Mouse (Mus musculus) megakaryocyte progenitor cell, adult 5-6 weeks (primary cell): ENCODE data around the gene Mpzl3. TPM values are rescaled to one million over a fixed set of nuclear protein-coding genes. Genes with fewer than 3 reads are reported as not detected.
"Not testable (repeated sequence)": the region's sequence is repeated elsewhere in the genome, so short reads cannot be mapped to it uniquely, and the experiment has no call there.

Experiments
- ATAC-seq: replicated peaks from 2 replicates; pipeline ENCODE4 v1.8.0; 2016; ENCODE audit warnings: mild to moderate bottlenecking, moderate TSS enrichment, inconsistent platforms; ENCODE audit not compliant: poor library complexity
- total RNA-seq, 2 experiments: library from RNA; stranded (forward) in 1 of 2; stranded (reverse) in 1 of 2; fragments of 157-497, 149-512 nt in 1 of 2; fragments of 200-1000 nt in 1 of 2; gene quantifications; 2 replicates each; pipeline versions ENCODE4 v1.2.3 to v1.2.4; 2015 to 2017

Gene Mpzl3
- total RNA-seq (2015) (0.20 and 0.35 TPM in 2 replicates), total RNA-seq (2017) (0.58 and 2.1 TPM in 2 replicates)

DNA sequence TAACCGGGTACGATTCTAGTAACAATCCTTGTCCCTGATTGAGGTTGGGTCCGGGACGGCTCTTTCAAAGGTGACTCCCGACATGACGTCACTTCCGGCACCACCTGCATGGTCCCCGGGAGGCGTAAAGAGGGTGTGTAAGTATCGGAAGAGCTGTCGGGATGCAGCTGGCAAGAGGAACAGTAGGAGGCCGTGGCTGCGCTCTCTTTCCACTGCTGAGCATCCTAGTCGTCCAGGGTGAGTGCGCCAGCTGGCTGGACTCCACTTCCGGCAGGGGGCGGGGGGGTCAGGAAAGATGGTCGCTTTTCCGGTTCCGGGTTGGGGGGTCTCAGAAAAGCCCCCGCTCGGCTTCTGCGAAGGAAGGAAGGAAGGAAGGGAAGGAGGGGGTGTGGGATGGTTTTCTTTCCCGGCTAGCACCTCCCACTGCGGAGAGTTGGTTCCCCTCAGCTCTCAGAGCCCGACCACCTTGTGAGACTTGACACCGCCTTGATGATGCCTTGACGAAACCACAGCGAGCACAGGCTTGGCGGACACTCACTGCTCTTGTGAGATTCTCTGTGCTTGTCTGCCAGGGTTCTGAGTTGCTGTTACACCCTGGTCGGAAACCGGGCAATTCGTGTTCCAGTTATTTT lies at the start of gene Mpzl3:
Gene Mpzl3, plus strand, starts transcription at position 105 of the 632 bp plus-strand sequence.
- ATAC-seq: peak; percentile 48; the same call in 1 of the 2 replicates

DNA sequence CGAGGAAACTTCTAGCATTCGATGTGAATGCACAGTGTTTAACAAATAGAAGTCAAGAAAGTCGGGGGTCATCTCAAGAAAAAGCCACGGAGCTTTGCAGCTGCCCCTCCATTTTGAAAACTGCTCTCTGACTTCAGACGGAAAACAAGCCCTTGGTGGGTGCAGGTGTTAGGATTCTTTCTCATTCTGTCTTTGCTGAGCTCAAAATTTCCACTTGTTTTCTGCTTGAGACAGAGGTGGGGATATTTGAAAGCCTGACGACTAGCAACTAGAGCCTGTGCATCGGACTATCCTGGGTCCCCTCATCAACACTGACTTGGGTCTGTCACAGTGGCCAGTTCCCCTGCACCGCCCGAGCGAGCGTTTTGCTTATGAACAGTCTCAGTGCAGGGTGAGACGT lies 47.6 kb upstream of the Mpzl3 start:
- no peak for ATAC-seq

DNA sequence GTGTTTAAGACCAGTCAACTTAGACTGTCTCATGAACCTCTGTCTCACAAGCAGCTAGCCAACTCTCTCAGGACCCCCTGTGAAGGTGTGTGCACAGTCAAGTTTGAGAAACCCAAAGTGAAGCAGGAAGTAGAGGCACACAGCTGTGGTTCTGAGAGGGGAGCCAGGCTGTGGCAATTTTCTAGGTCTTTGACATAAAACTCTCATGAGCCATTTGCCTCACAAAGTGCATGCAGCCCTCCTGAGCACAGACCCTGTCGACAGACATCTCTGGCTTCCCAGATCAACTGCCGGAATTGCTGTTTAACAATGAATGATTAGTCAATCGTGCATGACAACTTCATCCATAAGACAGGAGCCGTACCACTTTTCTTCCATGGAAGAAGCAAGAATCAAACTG lies 46.6 kb upstream of the Mpzl3 start:
- no peak for ATAC-seq

DNA sequence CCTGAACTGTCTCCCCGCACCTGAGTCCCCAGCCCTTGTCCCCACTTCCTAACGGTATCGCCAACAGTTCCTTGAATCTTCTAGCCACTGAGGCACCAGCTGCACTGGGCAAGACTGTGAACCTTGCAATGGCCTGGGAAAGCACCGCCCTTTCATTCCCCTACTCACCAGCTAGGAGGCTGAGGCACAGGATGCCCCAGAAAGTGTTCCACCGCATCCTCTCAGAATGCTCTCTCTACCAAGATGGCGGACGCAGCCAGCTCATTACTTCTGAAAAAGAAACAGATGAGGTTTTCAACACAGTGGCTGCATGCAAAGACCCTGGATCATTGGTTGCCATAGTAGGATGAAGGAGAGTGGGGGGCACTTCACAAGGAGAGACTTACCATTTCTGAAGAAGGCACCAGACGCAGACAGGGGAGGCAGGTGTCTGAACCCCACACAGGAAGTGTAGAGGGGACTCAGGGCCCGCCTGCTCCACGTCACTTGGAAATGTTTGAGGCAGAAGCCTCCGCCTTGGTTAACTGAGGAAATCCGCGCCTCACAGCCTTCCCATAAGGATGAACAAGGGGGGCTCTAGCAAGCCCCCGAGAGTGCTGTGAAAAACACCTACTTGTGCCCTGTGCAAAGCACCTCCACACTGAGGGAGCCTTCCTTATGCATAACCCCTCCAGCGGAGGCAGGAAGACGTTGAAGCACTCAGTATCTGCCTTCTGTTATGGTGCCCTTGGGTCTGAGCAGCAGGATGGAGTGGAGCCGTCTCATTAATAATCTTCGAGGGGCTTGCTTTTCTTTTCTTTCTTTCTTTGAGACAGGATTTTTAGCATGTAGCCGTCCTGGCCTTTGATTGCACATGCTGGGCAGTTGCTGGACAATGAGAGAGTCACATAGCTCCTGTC lies 45.6 kb upstream of the Mpzl3 start, which contains the start of gene Cd3e:
Gene Cd3e, minus strand, starts transcription at position 448 of the 899 bp plus-strand sequence.
- no peak for ATAC-seq

DNA sequence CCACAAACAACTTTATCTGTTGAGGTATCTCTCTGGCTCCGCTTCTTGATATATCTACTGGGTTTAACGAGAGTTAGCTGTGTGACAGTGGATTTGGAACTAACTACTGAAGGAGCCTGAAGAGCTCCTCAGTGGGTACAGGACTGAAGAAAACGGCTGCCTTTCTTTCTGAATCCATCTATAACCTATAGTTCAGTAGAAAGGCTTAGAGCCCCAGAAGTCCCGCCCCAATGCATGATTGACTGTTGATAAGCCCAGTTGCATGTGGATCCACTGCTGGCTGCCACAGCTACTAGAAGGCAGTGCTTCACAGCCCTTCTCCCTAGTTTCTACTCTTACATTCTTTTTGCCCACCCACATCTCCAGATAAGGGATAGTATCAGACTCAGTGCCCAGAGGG lies 44.5 kb upstream of the Mpzl3 start:
- no peak for ATAC-seq

DNA sequence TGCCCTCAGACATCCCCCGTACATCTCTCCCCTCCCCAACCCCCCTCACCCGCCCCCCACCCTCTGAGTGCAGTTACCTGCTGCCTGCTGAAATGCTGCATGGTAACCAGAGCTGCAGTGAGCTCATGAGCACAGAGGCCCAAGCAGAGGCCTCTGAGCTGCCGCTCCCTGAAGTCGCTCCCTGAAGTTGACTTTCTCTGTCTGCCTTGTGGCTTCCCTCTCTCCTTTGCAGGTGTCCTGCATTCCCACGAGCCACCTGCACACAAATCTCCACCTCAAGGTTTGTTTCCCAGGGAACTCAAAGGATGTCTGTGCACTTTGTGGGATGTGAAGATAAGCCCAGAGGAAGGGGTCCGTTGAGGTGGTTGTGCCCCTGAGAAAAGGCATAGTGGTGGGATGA lies 43.7 kb upstream of the Mpzl3 start:
- no peak for ATAC-seq

DNA sequence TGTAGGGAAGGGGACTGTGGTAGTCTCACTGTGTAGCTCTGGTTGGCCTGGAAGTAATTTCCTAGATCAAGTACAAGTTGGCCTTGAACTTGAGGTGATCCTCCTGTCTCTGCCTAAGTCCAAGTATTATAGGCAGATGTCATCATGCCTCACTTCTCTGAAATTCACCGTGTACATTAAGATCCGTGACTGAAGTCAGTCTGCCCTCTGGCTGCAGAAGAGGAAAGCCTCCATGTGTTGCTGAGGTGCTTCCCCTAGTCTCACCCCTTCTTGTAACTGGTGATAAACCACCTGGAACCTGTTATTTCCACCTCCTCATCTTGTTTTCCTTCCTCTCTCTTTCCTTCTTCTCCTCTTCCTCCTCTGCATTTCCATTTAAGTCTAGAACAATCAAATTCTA lies 40.1 kb upstream of the Mpzl3 start:
- no peak for ATAC-seq

DNA sequence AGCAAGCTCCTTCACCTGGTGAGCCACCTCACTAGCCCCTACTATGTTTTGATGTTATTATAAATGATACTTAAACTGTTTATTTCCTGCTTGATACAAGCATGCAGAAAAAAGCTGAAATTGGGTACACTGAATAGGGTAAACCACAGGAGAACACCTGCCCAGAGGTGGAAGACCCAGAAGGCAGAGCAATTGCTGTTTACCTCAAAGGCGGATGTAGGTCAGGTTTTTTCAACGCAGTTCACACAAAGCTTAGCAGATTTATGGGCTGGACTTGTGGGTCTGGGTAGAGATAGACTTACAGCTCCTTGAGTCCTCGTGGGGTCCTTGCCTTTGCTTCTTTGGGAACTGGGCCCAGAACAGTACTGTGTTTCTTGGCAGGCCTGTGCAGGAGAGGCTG lies 39.1 kb upstream of the Mpzl3 start:
- no peak for ATAC-seq

DNA sequence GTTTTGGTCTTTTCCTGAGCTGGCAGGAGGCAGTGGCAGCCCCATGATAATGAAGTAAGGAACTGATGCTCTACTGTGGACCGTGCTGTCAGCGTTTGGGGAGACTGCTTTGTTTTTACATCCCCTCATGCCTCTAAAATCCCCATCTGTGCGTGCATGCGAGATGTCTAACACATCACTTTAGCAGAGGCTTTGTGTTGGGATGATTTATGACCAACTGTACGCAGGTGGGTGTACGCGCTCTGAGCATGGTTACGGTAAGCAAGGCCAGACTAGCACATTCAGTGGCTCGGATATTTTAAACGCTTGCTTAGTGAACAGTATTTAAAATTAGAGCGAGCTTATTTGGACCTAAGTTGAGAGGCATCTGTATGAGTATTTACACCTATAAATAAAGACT lies 37.0 kb upstream of the Mpzl3 start:
- no peak for ATAC-seq

DNA sequence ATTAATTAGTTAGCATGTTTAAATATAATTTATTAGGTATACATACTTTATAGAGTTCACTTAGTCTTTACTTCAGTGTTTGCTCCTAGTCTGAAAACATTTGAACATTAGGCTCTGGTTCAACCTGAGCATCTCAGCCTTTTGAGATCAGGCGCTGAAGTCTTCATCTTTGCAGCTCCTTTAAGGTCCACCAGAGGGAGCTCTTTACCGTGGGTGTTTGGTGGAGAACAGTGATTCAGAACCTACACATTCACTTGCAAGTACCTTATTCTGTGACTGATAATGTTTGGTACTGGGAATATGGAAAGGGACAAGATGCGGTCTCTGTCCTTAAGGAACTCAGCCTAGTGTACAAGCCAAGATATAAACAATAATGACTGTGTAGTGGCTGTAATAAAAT lies 32.2 kb upstream of the Mpzl3 start:
- ATAC-seq: peak; percentile 70

DNA sequence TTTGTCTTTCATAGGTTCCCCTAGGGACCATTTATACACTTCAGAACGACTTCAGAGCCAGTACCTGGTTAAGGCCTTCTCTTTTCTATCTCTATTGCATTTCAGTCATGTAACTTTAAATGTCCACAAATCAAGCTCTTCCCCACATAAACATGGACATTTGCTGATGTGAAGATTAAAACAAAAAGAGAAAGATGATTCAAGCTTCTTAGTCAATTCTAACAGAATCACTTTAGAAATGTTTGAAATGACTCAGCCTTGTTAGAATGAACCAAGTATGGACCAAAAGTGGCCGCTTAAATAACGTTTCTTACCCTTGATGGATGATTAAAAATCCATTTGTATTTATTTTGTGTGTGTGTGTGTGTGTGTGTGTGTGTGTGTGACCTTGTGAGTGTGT lies 31.3 kb upstream of the Mpzl3 start:
- no peak for ATAC-seq

DNA sequence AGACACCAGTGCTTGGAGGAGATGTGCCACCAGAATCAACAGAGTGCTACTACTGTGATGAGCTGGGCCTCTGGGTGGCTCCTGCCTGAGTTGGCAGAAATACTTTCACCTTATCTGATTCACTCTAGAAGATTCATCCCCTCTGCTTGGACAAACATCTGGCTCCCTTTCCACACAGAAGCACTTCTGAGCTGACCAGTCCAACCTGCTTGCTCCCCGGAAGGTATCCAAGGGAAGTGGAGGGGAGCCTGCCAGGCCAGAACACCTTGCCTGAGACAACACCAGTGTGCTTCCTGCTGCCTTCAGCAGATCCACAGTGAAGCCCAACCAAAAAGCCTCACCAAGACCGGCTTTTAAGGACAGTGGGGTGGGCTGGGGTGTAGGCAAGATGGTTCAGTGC lies 30.8 kb upstream of the Mpzl3 start:
- no peak for ATAC-seq

DNA sequence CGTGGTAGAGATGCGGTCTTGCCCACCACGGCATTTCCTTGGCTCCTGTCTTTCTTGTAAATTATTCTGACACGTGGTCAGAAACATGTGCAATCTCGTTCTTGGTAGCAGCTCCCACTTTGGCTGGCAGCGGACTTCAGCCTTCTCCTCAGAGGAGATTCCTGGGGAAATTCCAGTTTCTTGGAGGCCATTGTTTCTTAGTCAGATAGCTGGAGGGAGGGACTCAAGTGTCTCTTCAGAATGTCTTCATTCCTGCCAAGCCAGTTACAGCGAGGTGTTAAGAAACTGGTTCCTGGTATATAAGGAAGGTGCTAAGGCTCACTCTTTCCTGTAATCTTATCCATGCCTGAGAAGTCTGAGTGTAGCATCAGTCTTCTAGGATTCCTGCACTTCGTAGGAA lies 27.6 kb upstream of the Mpzl3 start:
- no peak for ATAC-seq

DNA sequence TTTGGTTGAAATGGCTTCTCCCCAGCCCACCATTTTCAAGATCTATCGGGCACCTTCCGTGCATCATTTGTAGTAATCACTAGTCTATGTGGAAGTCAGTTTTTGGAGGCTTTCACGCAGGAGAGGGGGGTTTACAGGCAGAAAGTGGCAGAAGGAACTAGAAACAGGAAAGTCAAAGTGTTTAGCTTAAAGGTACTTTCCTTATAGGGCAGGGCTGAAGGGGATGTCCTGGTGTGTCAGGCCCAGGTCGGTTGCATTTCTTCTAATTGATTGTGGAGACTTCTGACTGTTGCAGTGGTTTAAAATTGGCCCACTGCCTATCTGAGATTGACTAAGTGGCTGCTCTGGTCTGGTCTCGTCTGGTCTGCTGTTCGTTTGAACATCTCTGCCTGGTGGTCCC lies 24.6 kb upstream of the Mpzl3 start:
- no peak for ATAC-seq

DNA sequence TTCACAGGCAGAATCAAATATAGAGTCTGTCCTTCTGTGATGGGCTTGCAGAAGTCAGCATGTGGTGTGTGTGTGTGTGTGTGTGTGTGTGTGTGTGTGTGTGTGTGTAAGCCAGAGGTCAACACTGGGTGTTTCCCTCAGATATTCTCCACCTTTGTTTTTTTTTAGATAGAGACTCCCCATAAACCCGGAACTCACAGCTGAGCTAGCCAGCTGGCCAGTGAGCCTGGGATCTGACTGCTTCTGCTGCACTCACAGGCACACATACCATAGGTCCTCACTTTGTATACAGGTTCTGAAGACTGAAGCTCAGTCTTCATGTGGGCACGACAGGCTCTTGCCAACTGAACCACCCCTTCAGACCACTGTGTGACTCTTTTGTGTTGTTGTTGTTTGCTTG lies 22.7 kb upstream of the Mpzl3 start:
- ATAC-seq: no peak

DNA sequence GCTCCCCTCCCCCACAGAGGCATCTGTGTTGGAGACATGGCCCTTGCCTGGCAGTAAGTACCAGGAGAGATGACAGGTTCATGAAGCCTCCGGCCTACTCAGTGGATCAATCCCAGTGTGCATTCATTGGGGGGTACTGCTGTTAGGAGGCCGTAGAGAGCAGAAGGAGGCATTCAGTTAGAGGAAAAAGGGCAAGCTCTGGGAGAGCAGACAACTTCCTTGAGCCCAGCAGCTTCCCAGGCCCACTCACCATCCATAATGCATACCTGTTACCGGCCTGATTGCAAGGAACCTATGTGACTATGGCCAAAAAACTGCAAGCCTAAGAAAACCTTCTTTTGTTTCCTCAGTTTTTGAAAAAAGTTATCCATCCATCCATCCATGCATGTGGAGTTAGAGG lies 20.5 kb upstream of the Mpzl3 start:
- ATAC-seq: no peak

DNA sequence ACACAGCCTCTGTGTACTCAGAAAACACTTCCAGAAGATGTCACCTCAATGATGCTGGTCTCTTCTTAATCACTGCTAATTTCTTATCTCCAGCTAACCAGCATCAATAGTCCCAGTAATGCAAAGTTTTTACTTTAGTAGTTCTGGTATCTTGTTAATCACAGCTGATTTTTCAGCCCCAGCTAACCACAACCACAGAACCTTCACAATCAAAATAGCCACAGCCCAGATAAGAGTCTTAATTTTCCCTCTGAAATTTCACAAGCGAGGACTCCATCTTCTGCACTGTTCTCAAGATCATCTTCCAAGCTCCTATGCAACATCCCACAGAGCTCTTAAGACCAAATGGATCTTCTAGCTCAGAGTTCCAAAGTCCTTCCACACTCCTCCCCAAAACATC lies 17.2 kb upstream of the Mpzl3 start:
- ATAC-seq: not testable (repeated sequence)

DNA sequence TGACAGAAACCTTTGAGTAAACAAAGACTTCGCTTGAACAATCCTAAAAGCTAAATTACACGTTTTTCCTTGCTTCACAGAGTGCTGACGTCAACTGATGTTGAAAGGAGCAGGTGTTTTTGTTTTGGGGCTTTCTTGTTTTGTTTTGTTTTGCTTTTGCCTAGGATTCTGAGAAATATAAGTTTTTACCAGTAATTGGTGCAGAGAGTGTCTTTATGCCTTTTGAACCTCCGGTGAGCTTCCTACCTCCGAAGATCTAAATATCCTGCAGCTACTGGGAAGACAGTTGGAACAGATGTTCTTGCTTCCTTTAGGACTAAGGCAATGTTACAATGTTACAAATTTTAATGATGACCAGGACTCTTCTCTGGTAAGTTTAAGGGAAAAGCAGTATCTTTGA lies 15.5 kb upstream of the Mpzl3 start, which contains the start of gene Mpzl2:
Gene Mpzl2, plus strand, starts transcription at position 301 of the 400 bp plus-strand sequence.
- no peak for ATAC-seq

DNA sequence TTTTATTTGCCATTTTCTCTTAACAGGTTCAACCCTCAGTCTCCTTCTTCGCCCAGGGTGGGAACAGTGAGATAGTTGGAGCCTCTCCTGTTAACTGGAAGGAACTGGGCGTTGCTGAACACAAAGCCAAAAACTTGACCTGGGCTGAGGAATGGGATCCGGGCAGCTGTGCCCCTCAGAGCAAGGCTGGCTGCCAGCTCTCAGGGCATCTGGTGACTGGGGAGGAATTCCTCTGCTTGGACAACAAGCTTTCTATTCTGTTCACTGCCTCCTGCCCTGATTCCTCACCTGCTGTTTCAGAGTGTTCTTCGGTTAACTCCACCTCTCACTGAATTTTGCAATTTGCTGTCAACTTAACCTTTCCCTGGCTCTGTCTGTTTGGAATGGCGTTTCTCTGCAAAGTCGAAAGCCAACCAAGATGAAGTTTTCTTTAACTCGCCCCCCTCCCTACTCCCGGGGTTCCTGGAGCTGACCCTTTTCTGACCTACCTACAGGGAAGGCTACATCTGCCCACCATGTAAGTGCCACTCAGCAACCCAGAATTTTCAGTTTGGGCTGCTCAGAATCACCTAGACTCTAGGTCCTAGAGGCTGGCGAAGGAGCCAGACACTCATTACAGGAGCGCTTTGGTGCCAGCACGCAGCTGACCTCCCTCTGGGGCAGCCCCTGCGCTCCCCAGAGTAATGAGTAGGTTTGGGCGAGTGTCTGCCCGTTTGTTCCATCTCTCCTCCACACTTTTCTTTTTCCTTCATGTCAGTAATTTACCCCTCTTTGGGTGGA lies 14.7 kb upstream of the Mpzl3 start:
- ATAC-seq: no peak

DNA sequence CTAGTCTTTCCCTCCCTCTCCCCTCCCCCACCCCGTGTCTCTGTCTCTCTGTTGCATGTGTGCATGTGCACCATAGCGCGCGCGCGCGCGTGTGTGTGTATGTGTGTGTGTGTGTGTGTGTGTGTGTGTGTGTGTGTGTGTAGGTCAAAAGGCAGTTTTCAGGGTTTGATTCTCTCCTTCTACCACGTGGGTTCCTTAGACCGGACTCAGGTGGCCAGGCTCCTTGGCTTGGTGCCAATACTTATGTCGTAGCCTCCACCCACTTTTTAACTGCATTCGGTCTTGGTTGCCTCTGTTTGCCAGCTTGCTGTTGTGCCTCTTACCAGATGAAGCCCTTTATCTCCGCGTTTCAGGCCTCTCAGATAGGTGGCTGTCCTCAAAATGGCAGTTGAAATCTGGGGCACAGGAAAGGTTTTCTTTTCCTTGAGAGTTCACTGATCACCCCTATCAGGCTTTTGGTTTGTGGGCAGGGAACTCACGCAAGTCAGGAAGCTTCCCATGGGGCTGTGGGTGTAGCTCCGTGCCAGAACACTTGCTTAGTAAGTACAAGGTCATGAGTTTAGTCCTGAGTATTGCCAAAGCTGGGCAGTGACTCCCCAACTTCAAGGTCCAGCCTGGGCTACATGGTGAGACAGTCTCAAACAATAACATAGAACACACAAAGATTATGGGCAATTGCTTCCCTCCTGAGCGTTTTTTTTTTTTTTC lies 13.7 kb upstream of the Mpzl3 start:
- ATAC-seq: peak; percentile 87
